In genomic region chr10:127480833-127481813, GRCm38 (mm10) we compare ENCODE assay signal across 8 mouse cellular contexts. TPM values are rescaled to one million over a fixed set of nuclear protein-coding genes. Genes with fewer than 3 reads are reported as not detected.
DNase-seq lines count a peak whose midpoint lies in the region; ATAC-seq lines count a peak whose summit lies in the region.

No protein-coding gene starts in this region.

- H3K9me3 ChIP-seq in liver, embryonic 11.5 days (ENCODE audit: control insufficient read depth, low read length): no peaks in the 10 kb centered on the region
- no peaks in the 10 kb centered on the region for H3K9me3 ChIP-seq in limb, embryonic 10.5 days (replicated peaks)

- H3K9ac ChIP-seq in liver, embryonic 11.5 days (ENCODE audit: low read depth, low read length): no peak overlapping the region

- WGBS in liver, embryonic 11.5 days: 83% methylated on average over 19 of the region's 19 CpGs
- whole genome bisulfite sequencing in limb, embryonic 10.5 days: 86% methylated on average over 19 of the region's 19 CpGs

- no peak overlapping the region for H3K4me2 ChIP-seq in liver, embryonic 11.5 days

- no peak overlapping the region for H3K4me3 ChIP-seq in liver, embryonic 11.5 days (ENCODE audit: low read depth, low read length)
- no peak overlapping the region for H3K4me3 ChIP-seq in limb, embryonic 10.5 days

- H3K36me3 ChIP-seq in liver, embryonic 11.5 days (ENCODE audit: control insufficient read depth, insufficient read depth, low read length): peaks cover 13% of the 10 kb centered on the region
- H3K36me3 ChIP-seq in limb, embryonic 10.5 days: peaks cover 77% of the 10 kb centered on the region

- H3K27me3 ChIP-seq in liver, embryonic 11.5 days (replicated peaks; ENCODE audit: control insufficient read depth, insufficient read depth, low read length): no peaks in the 10 kb centered on the region
- no peaks in the 10 kb centered on the region for H3K27me3 ChIP-seq in limb, embryonic 10.5 days (ENCODE audit: low read depth, poor library complexity, severe bottlenecking)

- no peak overlapping the region for H3K27ac ChIP-seq in liver, embryonic 11.5 days (ENCODE audit: low read depth, low read length)
- no peak overlapping the region for H3K27ac ChIP-seq in limb, embryonic 10.5 days

- no peaks in the 10 kb centered on the region for H3K4me1 ChIP-seq in liver, embryonic 11.5 days (replicated peaks; ENCODE audit: control insufficient read depth, insufficient read depth, low read length)
- H3K4me1 ChIP-seq in limb, embryonic 10.5 days: no peaks in the 10 kb centered on the region

- ATAC-seq in hematopoietic stem cell, adult 5-6 weeks (replicated peaks in 1 of 2; ENCODE audit: insufficient read depth in 1 of 2, low FRiP score in 2 of 2, low TSS enrichment in 1 of 2, low read depth in 1 of 2, poor library complexity in 2 of 2, severe bottlenecking in 2 of 2): peak; percentile 84
- ATAC-seq in liver, embryonic 11.5 days (replicated peaks; ENCODE audit: low FRiP score): peak; percentile 39; the same call in 1 of the 2 replicates

- peak; percentile 70 to 77 for DNase-seq in right cerebral cortex, adult 2 months (ENCODE audit: low spot score in 2 of 2)
- DNase-seq in right cerebral cortex, postnatal 10 days (ENCODE audit: low spot score in 2 of 2): no peak
- DNase-seq in c-Kit-positive CD71-negative TER-119-negative erythroid progenitor cells, embryonic 14.5 days (ENCODE audit: low read depth): peak; percentile 39
- DNase-seq in liver, embryonic 11.5 days (ENCODE audit: low spot score): no peak
- DNase-seq in ovary, adult 18-20 months (ENCODE audit: low spot score): peak; percentile 25
- no peak for DNase-seq in limb, embryonic 10.5 days (ENCODE audit: low spot score)
- no peak for DNase-seq in spleen, postnatal 14 days (ENCODE audit: low spot score in 2 of 2)

RNA-seq across cellular contexts. Expression of gene Stac3, which starts 20.4 kb away (rescaled TPM):
- 1.6 TPM in 1 of 2 replicates, not detected in the other for total RNA-seq in hematopoietic stem cell, adult 5-6 weeks (2017)
- polyA plus RNA-seq in liver, embryonic 11.5 days (2014; fragmentation: Nextera tagmentation; extraction: Ambion mirVana): 0.32 and 0.39 TPM in 2 replicates
- 0.40 and 0.76 TPM in 2 replicates for polyA plus RNA-seq in limb, embryonic 10.5 days (2016; fragmentation: Nextera tagmentation; extraction: Ambion mirVana)

RNA-seq across cellular contexts. Expression of gene Ndufa4l2, which starts 33.6 kb away (rescaled TPM):
- total RNA-seq in hematopoietic stem cell, adult 5-6 weeks (2017): not detected in 2 replicates
- polyA plus RNA-seq in liver, embryonic 11.5 days (2014; fragmentation: Nextera tagmentation; extraction: Ambion mirVana): 34.2 TPM in 2 replicates
- polyA plus RNA-seq in limb, embryonic 10.5 days (2016; fragmentation: Nextera tagmentation; extraction: Ambion mirVana): 1.4 and 3.4 TPM in 2 replicates

RNA-seq across cellular contexts. Expression of gene Shmt2, which starts 41.1 kb away (rescaled TPM):
- total RNA-seq in hematopoietic stem cell, adult 5-6 weeks (2017): 72.9 and 77.9 TPM in 2 replicates
- 261 and 286 TPM in 2 replicates for polyA plus RNA-seq in liver, embryonic 11.5 days (2014; fragmentation: Nextera tagmentation; extraction: Ambion mirVana)
- polyA plus RNA-seq in limb, embryonic 10.5 days (2016; fragmentation: Nextera tagmentation; extraction: Ambion mirVana): 143 and 173 TPM in 2 replicates

RNA-seq across cellular contexts. Expression of gene Nxph4, which starts 53.2 kb away (rescaled TPM):
- total RNA-seq in hematopoietic stem cell, adult 5-6 weeks (2017): 0.31 TPM in 1 of 2 replicates, not detected in the other
- polyA plus RNA-seq in liver, embryonic 11.5 days (2014; fragmentation: Nextera tagmentation; extraction: Ambion mirVana): 0.56 TPM in 1 of 2 replicates, not detected in the other
- 0.54 and 1.0 TPM in 2 replicates for polyA plus RNA-seq in limb, embryonic 10.5 days (2016; fragmentation: Nextera tagmentation; extraction: Ambion mirVana)

Comparison
In these comparisons a context has a peak if more than half of its experiments do, and no peak if none do; other contexts are left out.
1. DNase-seq: peak in right cerebral cortex, adult 2 months (2 of 2), c-Kit-positive CD71-negative TER-119-negative erythroid progenitor cells, embryonic 14.5 days (single experiment) and ovary, adult 18-20 months (single experiment); none in right cerebral cortex, postnatal 10 days (0 of 2), liver, embryonic 11.5 days (single experiment), limb, embryonic 10.5 days (single experiment) and spleen, postnatal 14 days (0 of 2).